Mouse (Mus musculus): ENCODE measurements at regions not wholly inside any gene's neighbourhood (a gene's known extent, or its start where the extent isn't known, plus 50 kb on each side); places are given as distances from the start of the nearest gene placed in this dataset.

DNA sequence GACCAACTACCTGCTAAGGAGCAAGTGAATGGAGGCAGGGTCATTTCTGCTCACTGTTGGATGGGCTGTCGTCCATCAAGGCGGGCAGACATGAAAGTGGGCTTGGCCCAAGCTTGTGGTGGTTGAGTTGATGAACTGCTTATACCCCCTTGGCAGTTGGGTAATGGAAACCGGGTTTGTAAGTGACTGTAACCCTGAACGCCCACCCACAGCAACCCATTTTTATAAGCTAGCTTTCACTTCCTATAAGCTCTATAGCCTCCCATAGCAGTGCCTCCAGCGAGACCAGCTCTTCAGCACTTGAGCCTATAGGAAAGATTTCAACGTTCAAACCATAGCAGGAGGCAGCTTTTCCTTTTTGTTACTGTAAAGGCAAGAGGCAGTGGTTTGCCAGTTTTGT lies 116.2 kb downstream of the Mbl2 start:
- no peaks in the 10 kb centered on the region for H3K27me3 ChIP-seq
- no peaks in the 10 kb centered on the region for H3K4me1 ChIP-seq
- H3K27ac ChIP-seq = no peak overlapping the region
- H3K9ac ChIP-seq = no peak overlapping the region
- no peak overlapping the region for H3K4me2 ChIP-seq
- H3K9me3 ChIP-seq = no peaks in the 10 kb centered on the region
- no peak overlapping the region for H3K4me3 ChIP-seq
- H3K36me3 ChIP-seq = no peaks in the 10 kb centered on the region
- 77% methylated on average over 6 of the region's 6 CpGs for whole genome bisulfite sequencing
- no peak for ATAC-seq (ENCODE audit: borderline replicate concordance, extremely low read depth, low FRiP score, low TSS enrichment)

GRCm38 (mm10) chr19:30354981-30355380 lies 122.2 kb downstream of the Mbl2 start:
- Histone ChIP-seq H3K4me2 (no peak overlapping the region), H3K27ac (no peak overlapping the region), H3K4me3 (no peak overlapping the region), H3K4me1 (0 out of 2 replicates have a peak, but pooled peaks cover 2% of the 10 kb centered on the region), H3K36me3 (no peaks in the 10 kb centered on the region), H3K27me3 (no peaks in the 10 kb centered on the region), H3K9ac (no peak overlapping the region), H3K9me3 (no peaks in the 10 kb centered on the region)
- no peak for ATAC-seq (ENCODE audit: borderline replicate concordance, extremely low read depth, low FRiP score, low TSS enrichment)
- WGBS = 17% methylated on average over 4 of the region's 4 CpGs

DNA sequence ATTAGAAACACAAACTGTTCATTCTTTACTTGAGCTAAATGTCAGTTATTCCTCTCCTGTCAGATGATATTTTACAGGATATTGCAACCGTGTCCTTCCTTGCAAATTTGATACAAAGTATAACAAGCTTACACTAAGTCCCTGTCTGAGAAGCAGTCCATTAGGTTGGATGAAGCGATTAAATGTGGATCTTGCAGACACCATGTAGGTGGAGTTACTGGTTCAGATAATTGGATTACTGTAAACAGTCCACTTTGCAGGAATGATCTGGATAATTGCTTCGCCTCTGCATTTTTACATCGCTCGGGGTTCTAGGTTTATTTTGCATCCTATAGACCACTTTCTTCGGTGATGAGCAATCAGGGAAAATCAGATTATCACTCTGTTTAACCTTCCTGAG lies 126.2 kb downstream of the Mbl2 start:
- WGBS = 72% methylated on average over 6 of the region's 6 CpGs
- no peak overlapping the region for H3K4me2 ChIP-seq
- H3K9ac ChIP-seq = no peak overlapping the region
- no peaks in the 10 kb centered on the region for H3K36me3 ChIP-seq
- no peak overlapping the region for H3K4me3 ChIP-seq
- H3K27me3 ChIP-seq = no peaks in the 10 kb centered on the region
- 0 out of 2 replicates have a peak, but pooled peaks cover 2% of the 10 kb centered on the region for H3K4me1 ChIP-seq
- no peak overlapping the region for H3K27ac ChIP-seq
- no peak for ATAC-seq (ENCODE audit: borderline replicate concordance, extremely low read depth, low FRiP score, low TSS enrichment)
- H3K9me3 ChIP-seq = no peaks in the 10 kb centered on the region

DNA sequence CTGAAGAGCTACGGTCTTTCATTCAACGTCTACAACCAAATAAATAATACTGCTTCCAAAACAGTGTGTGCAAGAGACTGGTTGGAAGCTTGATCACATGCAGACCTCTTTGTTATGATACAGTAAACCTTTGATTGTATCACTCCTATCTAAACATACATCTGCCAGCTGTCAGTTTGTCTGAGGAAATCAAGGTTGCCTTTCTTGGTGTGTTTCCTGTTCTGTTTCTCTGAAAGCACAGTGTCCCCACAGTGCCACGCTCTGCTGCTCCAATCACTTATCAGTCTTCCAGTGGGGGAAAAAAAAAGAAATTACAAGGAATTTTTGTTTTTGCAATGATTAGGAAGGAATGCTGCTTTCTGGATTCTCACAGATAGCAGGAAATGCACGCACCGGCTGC lies 139.2 kb downstream of the Mbl2 start:
- peak overlapping the region; percentile 12; the same call in 1 of the 2 replicates for H3K4me2 ChIP-seq

DNA sequence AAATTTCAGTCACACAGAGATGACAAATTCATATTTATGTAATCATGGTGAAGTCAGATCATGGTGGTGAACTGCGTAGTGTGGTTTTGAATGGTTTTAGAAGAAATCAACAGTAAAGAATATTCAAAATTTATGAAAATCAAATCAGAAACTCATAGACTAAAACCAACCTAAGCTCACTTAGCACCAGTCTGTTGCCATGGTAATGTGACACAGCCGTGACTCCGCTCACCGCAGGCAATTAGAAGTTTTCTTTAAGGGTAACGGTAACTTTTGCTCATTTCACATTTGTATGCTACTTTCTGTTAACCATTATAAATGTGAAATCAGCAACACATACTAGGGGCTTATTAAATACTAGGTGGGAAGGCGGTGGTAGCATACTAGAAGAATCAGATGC lies 147.0 kb downstream of the Mbl2 start:
- no peaks in the 10 kb centered on the region for H3K27me3 ChIP-seq
- H3K27ac ChIP-seq = no peak overlapping the region
- H3K4me2 ChIP-seq = no peak overlapping the region
- H3K9me3 ChIP-seq = no peaks in the 10 kb centered on the region
- 0 out of 2 replicates have a peak, but pooled peaks cover 7% of the 10 kb centered on the region for H3K4me1 ChIP-seq
- no peak for ATAC-seq (ENCODE audit: borderline replicate concordance, extremely low read depth, low FRiP score, low TSS enrichment)
- no peak overlapping the region for H3K4me3 ChIP-seq
- H3K36me3 ChIP-seq = no peaks in the 10 kb centered on the region
- H3K9ac ChIP-seq = no peak overlapping the region
- 57% methylated on average over 6 of the region's 6 CpGs for WGBS

More for the DNA sequence above, 139.2 kb downstream of the Mbl2 start:
- Histone ChIP-seq H3K27ac (peak overlapping the region; percentile 19; the same call in 1 of the 2 replicates), H3K27me3 (no peaks in the 10 kb centered on the region), H3K9me3 (no peaks in the 10 kb centered on the region), H3K36me3 (no peaks in the 10 kb centered on the region), H3K4me1 (peaks cover 9% of the 10 kb centered on the region; the same call in 1 of the 2 replicates), H3K4me3 (no peak overlapping the region), H3K9ac (no peak overlapping the region)
- WGBS = 30% methylated on average over 5 of the region's 5 CpGs
- no peak for ATAC-seq (ENCODE audit: borderline replicate concordance, extremely low read depth, low FRiP score, low TSS enrichment)

GRCm38 (mm10) chr19:30380515-30381206 lies 147.9 kb downstream of the Mbl2 start:
- no peaks in the 10 kb centered on the region for H3K36me3 ChIP-seq
- H3K27ac ChIP-seq = no peak overlapping the region
- H3K4me1 ChIP-seq = 0 out of 2 replicates have a peak, but pooled peaks cover 7% of the 10 kb centered on the region
- no peak overlapping the region for H3K4me3 ChIP-seq
- no peaks in the 10 kb centered on the region for H3K27me3 ChIP-seq
- no peak overlapping the region for H3K4me2 ChIP-seq
- H3K9me3 ChIP-seq = no peaks in the 10 kb centered on the region
- ATAC-seq (ENCODE audit: borderline replicate concordance, extremely low read depth, low FRiP score, low TSS enrichment) = no peak
- H3K9ac ChIP-seq = no peak overlapping the region
- WGBS = 22% methylated on average over 6 of the region's 6 CpGs

GRCm38 (mm10) chr19:30393791-30394190 lies 155.7 kb downstream of the Dkk1 start:
- no peaks in the 10 kb centered on the region for H3K36me3 ChIP-seq
- H3K27me3 ChIP-seq = no peaks in the 10 kb centered on the region
- H3K4me1 ChIP-seq = no peaks in the 10 kb centered on the region
- 35% methylated on average over 5 of the region's 5 CpGs for whole genome bisulfite sequencing
- H3K27ac ChIP-seq = no peak overlapping the region
- no peak overlapping the region for H3K9ac ChIP-seq
- ATAC-seq (ENCODE audit: borderline replicate concordance, extremely low read depth, low FRiP score, low TSS enrichment) = no peak
- no peak overlapping the region for H3K4me3 ChIP-seq
- no peak overlapping the region for H3K4me2 ChIP-seq
- no peaks in the 10 kb centered on the region for H3K9me3 ChIP-seq

GRCm38 (mm10) chr19:30406943-30407342 lies 142.5 kb downstream of the Dkk1 start:
- Histone ChIP-seq H3K36me3 (no peaks in the 10 kb centered on the region), H3K4me3 (no peak overlapping the region), H3K4me2 (no peak overlapping the region), H3K4me1 (no peaks in the 10 kb centered on the region), H3K9ac (no peak overlapping the region), H3K27ac (no peak overlapping the region), H3K9me3 (no peaks in the 10 kb centered on the region), H3K27me3 (no peaks in the 10 kb centered on the region)
- no peak for ATAC-seq (ENCODE audit: borderline replicate concordance, extremely low read depth, low FRiP score, low TSS enrichment)
- WGBS = 86% methylated on average over 6 of the region's 6 CpGs

GRCm38 (mm10) chr19:30419556-30420280 lies 129.7 kb downstream of the Dkk1 start:
- Histone ChIP-seq H3K9me3 (no peaks in the 10 kb centered on the region), H3K9ac (no peak overlapping the region), H3K4me3 (no peak overlapping the region), H3K4me2 (no peak overlapping the region), H3K27ac (no peak overlapping the region), H3K4me1 (peaks cover 4% of the 10 kb centered on the region; the same call in 1 of the 2 replicates), H3K27me3 (no peaks in the 10 kb centered on the region), H3K36me3 (no peaks in the 10 kb centered on the region)
- no peak for ATAC-seq (ENCODE audit: borderline replicate concordance, extremely low read depth, low FRiP score, low TSS enrichment)
- WGBS = 21% methylated on average over 10 of the region's 10 CpGs

GRCm38 (mm10) chr19:30425627-30426026 lies 123.8 kb downstream of the Dkk1 start:
- Histone ChIP-seq H3K27me3 (no peaks in the 10 kb centered on the region), H3K4me2 (no peak overlapping the region)
- WGBS = 77% methylated on average over 2 of the region's 2 CpGs

GRCm38 (mm10) chr19:30427484-30427883 lies 122.0 kb downstream of the Dkk1 start:
- Histone ChIP-seq H3K4me2 (no peak overlapping the region), H3K36me3 (no peaks in the 10 kb centered on the region)
- 24% methylated on average over 2 of the region's 2 CpGs for WGBS

More at GRCm38 (mm10) chr19:30425627-30426026, 123.8 kb downstream of the Dkk1 start:
- Histone ChIP-seq H3K36me3 (no peaks in the 10 kb centered on the region), H3K4me3 (no peak overlapping the region), H3K4me1 (no peaks in the 10 kb centered on the region), H3K27ac (no peak overlapping the region), H3K9ac (no peak overlapping the region), H3K9me3 (no peaks in the 10 kb centered on the region)
- no peak for ATAC-seq (ENCODE audit: borderline replicate concordance, extremely low read depth, low FRiP score, low TSS enrichment)

DNA sequence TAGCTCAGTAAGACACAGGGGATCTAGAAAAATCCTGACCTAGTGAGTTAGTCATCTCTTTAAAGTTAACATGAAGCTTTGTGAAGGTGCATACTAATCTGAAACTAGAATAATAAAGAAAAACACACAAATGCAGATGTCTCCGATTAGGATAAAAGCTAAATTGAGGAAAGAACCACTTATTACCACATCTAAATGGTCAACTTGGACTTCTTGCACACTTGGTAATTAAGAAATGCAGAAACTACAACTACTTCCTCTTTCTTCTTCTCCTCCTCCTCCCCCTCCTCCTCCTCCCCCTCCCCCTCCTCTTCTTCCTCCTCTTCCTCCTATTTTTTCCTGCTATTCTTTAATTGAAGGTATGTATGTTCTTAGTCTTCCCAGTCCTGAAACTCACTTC lies 116.3 kb downstream of the Dkk1 start:
- Histone ChIP-seq H3K27ac (no peak overlapping the region), H3K4me1 (no peaks in the 10 kb centered on the region), H3K9me3 (no peaks in the 10 kb centered on the region), H3K9ac (no peak overlapping the region), H3K4me2 (no peak overlapping the region), H3K27me3 (no peaks in the 10 kb centered on the region), H3K36me3 (no peaks in the 10 kb centered on the region), H3K4me3 (no peak overlapping the region)
- 97% methylated on average over 1 of the region's 1 CpGs for WGBS
- ATAC-seq (ENCODE audit: borderline replicate concordance, extremely low read depth, low FRiP score, low TSS enrichment) = no peak

More at GRCm38 (mm10) chr19:30427484-30427883, 122.0 kb downstream of the Dkk1 start:
- Histone ChIP-seq H3K9me3 (no peaks in the 10 kb centered on the region), H3K4me3 (no peak overlapping the region), H3K9ac (no peak overlapping the region), H3K4me1 (no peaks in the 10 kb centered on the region), H3K27me3 (no peaks in the 10 kb centered on the region), H3K27ac (no peak overlapping the region)
- no peak for ATAC-seq (ENCODE audit: borderline replicate concordance, extremely low read depth, low FRiP score, low TSS enrichment)
